Mouse (Mus musculus): ENCODE results near the gene Tcp11l1.

DNA sequence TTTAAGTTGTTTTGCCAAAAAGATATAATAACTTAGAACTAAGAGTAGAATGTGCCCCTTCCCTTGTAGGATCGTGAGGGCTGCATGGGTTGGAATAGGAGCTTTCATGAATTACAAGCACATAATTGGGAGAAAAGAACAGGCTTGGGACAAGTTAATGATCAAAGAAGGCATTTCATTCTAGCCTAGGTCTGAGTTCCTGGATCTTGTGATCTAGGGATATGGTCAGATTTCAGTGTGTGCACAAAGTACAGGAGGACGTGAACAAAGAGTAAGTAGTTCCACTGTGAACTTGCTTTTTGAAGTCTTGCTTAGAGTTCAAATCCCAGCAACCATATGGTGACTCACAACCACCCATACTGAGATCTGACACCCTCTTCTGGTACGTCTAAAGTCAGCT, 34.6 kb downstream of the Tcp11l1 start:
- TF ChIP-seq CTCF (IDR thresholded peaks at IDR 0.05; ENCODE audit: low read depth, low read length) (no peak), POLR2A (IDR thresholded peaks at IDR 0.05; ENCODE audit: borderline replicate concordance, low read depth, low read length) (no peak)

Data from bone marrow macrophage, adult 2 months (primary cell).